Mouse (Mus musculus) E14TG2a.4 (cell line): ENCODE measurements at regions not wholly inside any gene's neighbourhood (a gene's known extent, or its start where the extent isn't known, plus 50 kb on each side); places are given as distances from the start of the nearest gene placed in this dataset.

Experiments used
- H3K27me3 ChIP-seq: 2 replicates; pipeline ENCODE4 v1.6.1; 2014; ENCODE audit warnings: low read length, control low read depth; ENCODE audit not compliant: insufficient read depth
- H3K36me3 ChIP-seq: 2 replicates; pipeline ENCODE4 v1.6.1; 2014; ENCODE audit warnings: low read length, control low read depth; ENCODE audit not compliant: insufficient read depth
- H3K4me1 ChIP-seq: replicated peaks from 2 replicates; pipeline ENCODE4 v1.6.1; 2014; ENCODE audit warnings: low read depth, low read length, control low read depth
- H3K4me3 ChIP-seq: replicated peaks from 2 replicates; pipeline ENCODE4 v1.5.1; 2014; ENCODE audit warnings: mild to moderate bottlenecking, low read length
- H3K9me3 ChIP-seq: 2 replicates; pipeline ENCODE4 v1.6.1; 2014; ENCODE audit warnings: low read length, control low read depth
- CTCF ChIP-seq: conservative IDR thresholded peaks from 2 replicates; pipeline ENCODE4 v1.5.1; 2014; ENCODE audit warnings: low read length
- NANOG ChIP-seq: IDR thresholded peaks from 2 replicates; pipeline ENCODE4 v1.6.1; 2014; ENCODE audit warnings: borderline replicate concordance, low read length, mixed read lengths
- POU5F1 ChIP-seq: IDR thresholded peaks from 2 replicates; pipeline ENCODE4 v1.6.1; 2014; ENCODE audit warnings: low read length, borderline replicate concordance

GRCm38 (mm10) chr5:101596996-101597395 lies 67.8 kb downstream of the Nkx6-1 start:
- H3K4me1 ChIP-seq, result no peaks in the 10 kb centered on the region
- H3K27me3 ChIP-seq, result no peaks in the 10 kb centered on the region
- no peaks in the 10 kb centered on the region for H3K9me3 ChIP-seq
- no peak for TF ChIP-seq CTCF
- no peak for TF ChIP-seq POU5F1
- no peak for TF ChIP-seq NANOG
- no peaks in the 10 kb centered on the region for H3K36me3 ChIP-seq
- no peak overlapping the region for H3K4me3 ChIP-seq

DNA sequence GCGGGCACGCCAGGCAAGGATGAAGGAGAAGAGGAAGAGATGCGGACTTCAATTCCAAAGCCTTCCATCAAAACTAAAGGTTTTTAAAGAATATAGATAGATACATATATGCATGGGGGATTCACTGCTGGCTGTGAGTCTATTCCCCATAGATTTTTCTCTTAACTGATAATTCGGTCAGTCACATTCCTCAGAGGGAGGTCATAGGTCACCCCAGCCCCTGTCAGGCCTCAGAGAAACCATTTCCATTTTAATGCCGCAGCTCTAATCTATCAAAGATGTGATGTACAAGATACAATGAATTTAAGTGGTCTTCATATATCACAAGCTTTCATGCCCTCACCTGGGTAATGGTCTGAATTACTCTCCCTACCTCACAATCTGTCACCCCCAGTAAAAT lies 73.6 kb downstream of the Nkx6-1 start:
- Histone ChIP-seq H3K36me3 (no peaks in the 10 kb centered on the region), H3K4me1 (no peaks in the 10 kb centered on the region), H3K27me3 (no peaks in the 10 kb centered on the region), H3K9me3 (no peaks in the 10 kb centered on the region), H3K4me3 (no peak overlapping the region)
- TF ChIP-seq POU5F1 (no peak), NANOG (no peak), CTCF (no peak)

- H3K36me3 ChIP-seq, result no peaks in the 10 kb centered on the region
- TF ChIP-seq POU5F1 (no peak), NANOG (no peak), CTCF (no peak)
- no peaks in the 10 kb centered on the region for H3K4me1 ChIP-seq
- H3K27me3 ChIP-seq, result no peaks in the 10 kb centered on the region
- H3K4me3 ChIP-seq, result no peak overlapping the region
- no peaks in the 10 kb centered on the region for H3K9me3 ChIP-seq
Measured at GRCm38 (mm10) chr5:101590341-101591124, 74.3 kb downstream of the Nkx6-1 start.

- Histone ChIP-seq H3K27me3 (peaks cover 10% of the 10 kb centered on the region), H3K9me3 (peaks cover 4% of the 10 kb centered on the region), H3K4me1 (no peaks in the 10 kb centered on the region), H3K36me3 (no peaks in the 10 kb centered on the region), H3K4me3 (no peak overlapping the region)
- TF ChIP-seq CTCF (no peak), NANOG (no peak), POU5F1 (no peak)
Measured at GRCm38 (mm10) chr5:101572966-101573365, 91.8 kb downstream of the Nkx6-1 start.

- H3K4me3 ChIP-seq, result no peak overlapping the region
- no peaks in the 10 kb centered on the region; the same call in 1 of the 2 replicates for H3K27me3 ChIP-seq
- no peak for TF ChIP-seq NANOG
- no peak for TF ChIP-seq POU5F1
- no peak for TF ChIP-seq CTCF
- H3K4me1 ChIP-seq, result no peaks in the 10 kb centered on the region
- peaks cover 12% of the 10 kb centered on the region for H3K9me3 ChIP-seq
- no peaks in the 10 kb centered on the region for H3K36me3 ChIP-seq
Measured at GRCm38 (mm10) chr5:101565770-101566169, 99.0 kb downstream of the Nkx6-1 start.

GRCm38 (mm10) chr5:101560366-101560765 lies 104.4 kb downstream of the Nkx6-1 start:
- TF ChIP-seq NANOG, result no peak
- TF ChIP-seq CTCF, result no peak
- TF ChIP-seq POU5F1, result no peak
- no peaks in the 10 kb centered on the region for H3K36me3 ChIP-seq
- H3K4me3 ChIP-seq, result no peak overlapping the region
- peaks cover 17% of the 10 kb centered on the region for H3K9me3 ChIP-seq
- H3K4me1 ChIP-seq, result no peaks in the 10 kb centered on the region
- no peaks in the 10 kb centered on the region for H3K27me3 ChIP-seq

GRCm38 (mm10) chr5:101558279-101558987 lies 106.4 kb downstream of the Nkx6-1 start:
- H3K4me3 ChIP-seq, result no peak overlapping the region
- H3K9me3 ChIP-seq, result peaks cover 17% of the 10 kb centered on the region
- H3K36me3 ChIP-seq, result no peaks in the 10 kb centered on the region
- no peak for TF ChIP-seq POU5F1
- TF ChIP-seq NANOG, result no peak
- no peak for TF ChIP-seq CTCF
- no peaks in the 10 kb centered on the region for H3K27me3 ChIP-seq
- H3K4me1 ChIP-seq, result no peaks in the 10 kb centered on the region

- Histone ChIP-seq H3K36me3 (no peaks in the 10 kb centered on the region), H3K9me3 (peaks cover 10% of the 10 kb centered on the region), H3K27me3 (no peaks in the 10 kb centered on the region), H3K4me1 (no peaks in the 10 kb centered on the region), H3K4me3 (no peak overlapping the region)
- TF ChIP-seq NANOG (no peak), POU5F1 (no peak), CTCF (no peak)
Measured at GRCm38 (mm10) chr5:101557156-101557555, 107.6 kb downstream of the Nkx6-1 start.
